Mouse (Mus musculus): ENCODE data around the gene Acss1.

Acss1 gene

GRCm38 (mm10) chr2:150643166-150643565 lies 25.1 kb downstream of the Acss1 start:
- DNase-seq (ENCODE audit: low spot score in 2 of 2), result no peak

DNA sequence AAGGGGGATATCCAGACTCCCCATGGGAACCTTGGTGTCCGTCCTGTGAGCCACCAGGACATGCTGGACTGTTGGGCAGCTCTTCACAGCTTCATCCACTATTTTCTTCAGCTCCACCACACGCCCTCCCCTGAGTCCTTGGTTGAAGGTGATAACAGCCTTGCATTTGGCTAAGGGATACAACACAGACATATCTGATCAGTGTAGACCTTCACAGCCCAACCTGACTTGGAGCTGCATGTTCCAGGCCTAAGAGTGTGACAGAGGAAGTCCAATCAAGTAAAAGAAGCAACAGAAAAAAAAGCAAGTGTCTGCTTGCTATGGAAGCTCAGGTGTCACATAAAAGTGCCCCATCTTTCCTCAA lies 29.9 kb downstream of the Acss1 start:
- DNase-seq (ENCODE audit: low spot score in 2 of 2), result no peak

DNA sequence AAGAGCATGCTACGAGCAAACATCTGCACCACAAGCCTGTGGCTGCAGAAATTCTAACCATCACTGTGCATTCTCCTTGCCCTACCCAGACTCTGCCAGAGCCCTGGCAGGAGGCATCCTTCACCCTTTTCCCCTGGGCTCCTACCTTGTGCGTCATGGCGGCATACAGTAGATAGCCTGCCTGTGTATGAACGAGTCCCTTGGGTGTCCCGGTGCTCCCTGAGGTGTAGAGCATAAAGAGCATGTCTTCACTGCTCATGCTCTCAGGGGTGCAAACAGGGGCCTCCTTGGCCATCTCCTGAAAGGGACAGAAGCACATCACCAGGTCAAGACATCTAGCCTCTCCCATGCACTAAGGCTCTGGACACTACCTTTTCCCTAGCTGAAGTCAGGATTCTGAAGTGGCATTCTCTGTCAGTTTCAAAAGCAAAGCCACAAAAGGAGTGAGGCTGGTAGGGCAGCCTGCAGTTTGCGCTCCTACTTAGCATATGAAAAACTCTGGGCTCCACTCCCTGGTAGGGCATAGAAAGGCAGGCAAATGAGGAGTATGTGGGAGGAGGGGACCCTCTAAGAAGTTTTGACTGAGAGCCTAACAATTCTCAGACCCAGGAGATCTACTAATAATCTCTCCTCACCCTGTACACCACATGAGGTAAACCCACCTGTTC lies 30.5 kb downstream of the Acss1 start:
- DNase-seq (ENCODE audit: low spot score in 2 of 2), result no peak

- DNase-seq (ENCODE audit: low spot score in 2 of 2), result no peak
Observed at GRCm38 (mm10) chr2:150635877-150636446, 32.3 kb downstream of the Acss1 start.

GRCm38 (mm10) chr2:150629255-150629654 lies 39.0 kb downstream of the Acss1 start:
- DNase-seq (ENCODE audit: low spot score in 2 of 2), result no peak

DNA sequence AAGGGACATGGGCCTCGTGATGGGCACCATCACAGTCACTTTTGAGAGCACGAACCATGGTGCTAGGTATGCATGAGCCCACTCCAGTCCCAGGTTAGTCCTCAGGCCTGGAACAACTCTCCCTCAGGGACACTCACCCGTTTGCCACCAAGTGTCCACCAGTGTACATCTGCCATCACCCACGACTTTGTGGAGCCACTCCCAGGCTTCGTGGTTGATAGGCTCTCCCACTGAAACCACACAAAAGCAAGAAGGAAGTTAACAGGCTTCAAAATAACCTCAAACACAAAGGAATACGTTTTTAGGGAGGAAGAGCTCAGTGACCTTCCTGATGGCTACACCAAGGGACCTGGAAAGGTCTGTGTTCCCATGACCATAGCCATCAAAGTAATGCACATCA lies 41.2 kb downstream of the Acss1 start:
- DNase-seq (ENCODE audit: low spot score in 2 of 2), result no peak

GRCm38 (mm10) chr2:150624926-150625325 lies 43.4 kb downstream of the Acss1 start:
- DNase-seq (ENCODE audit: low spot score in 2 of 2), result no peak

DNA sequence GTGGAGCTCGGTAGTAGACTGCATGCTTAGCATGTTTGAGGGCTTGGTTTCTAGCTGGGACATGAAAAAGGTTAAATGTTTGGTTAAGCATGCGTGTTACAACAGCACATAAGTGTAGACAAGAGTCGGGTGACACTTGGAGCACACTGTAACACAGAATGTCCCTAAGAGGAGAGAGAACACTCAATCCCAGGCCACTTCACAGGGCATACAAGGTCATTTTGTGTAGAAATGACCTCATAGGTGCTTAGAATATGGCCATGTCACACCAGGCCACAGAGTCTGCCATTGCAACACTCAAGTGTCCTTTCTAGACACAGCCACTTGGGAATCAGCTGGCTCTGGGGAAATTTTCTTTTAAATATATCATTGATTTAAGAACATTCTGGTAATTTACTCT lies 44.3 kb downstream of the Acss1 start:
- no peak for DNase-seq (ENCODE audit: low spot score in 2 of 2)

GRCm38 (mm10) chr2:150621698-150622097 lies 46.6 kb downstream of the Acss1 start:
- DNase-seq (ENCODE audit: low spot score in 2 of 2), result no peak

GRCm38 (mm10) chr2:150610097-150610496 lies 58.2 kb downstream of the Acss1 start:
- no peak for DNase-seq (ENCODE audit: low spot score in 2 of 2)

GRCm38 (mm10) chr2:150608872-150609560 lies 59.3 kb downstream of the Acss1 start:
- DNase-seq (ENCODE audit: low spot score in 2 of 2), result peak in 1 of 2 experiments; percentile 62

DNA sequence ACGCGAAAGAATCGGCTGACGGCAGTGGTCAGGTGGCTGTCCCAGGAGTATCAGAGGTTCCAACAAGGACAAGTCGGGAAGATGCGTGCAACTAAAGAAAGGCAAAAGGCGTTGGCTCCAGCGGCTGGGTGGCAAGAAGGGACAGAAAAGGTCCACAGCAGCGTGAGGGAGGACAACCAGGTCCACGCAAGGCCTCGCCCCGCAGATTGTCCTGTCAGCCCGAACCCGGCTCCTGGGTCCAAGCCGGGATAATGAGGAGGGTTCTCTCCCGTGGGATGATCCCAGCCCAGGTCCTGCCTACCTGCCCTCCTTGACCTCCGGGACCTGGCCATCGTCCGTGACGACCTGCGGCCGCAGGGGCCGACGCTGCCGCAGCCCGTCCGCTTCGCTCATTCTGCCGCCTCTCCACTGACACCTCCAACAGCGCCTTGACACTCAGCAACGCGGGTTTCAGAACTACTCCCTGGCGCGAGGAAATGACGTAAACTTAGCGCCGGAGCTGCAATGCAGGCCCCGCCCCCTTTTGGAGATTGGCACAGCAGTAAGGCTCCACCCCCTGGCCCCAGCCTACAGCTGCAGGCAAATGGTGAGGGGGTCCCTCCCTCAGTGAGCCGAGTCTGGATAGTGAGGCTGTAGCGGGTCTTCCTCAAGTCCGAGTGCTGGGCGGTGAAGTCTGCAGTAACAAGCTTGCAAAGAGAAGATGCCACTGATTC lies 60.1 kb downstream of the Acss1 start, which contains the start of gene Apmap:
Gene Apmap (minus strand): TSS at position 481 of the 713 bp plus-strand sequence.
- DNase-seq (ENCODE audit: low spot score in 2 of 2), result peak; percentile 94 to 96

DNA sequence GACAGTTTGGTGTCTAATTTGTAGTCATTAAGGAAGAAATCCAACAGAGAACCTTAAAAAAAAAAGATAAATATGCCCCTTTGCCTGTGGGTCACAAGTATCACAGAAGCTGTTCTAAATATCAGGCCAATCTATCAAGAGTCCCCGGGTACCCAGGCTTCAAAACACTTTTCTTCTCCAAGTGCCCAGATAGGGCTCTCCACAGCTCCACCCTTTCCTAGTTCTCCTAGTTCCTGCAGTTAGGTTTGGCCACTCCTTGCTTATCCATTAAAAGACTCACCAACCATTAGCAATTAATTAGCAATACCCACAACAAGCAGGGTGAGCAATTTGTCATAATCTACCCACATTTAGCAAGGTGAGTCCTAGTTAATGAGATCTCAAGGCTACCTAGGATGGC lies 61.2 kb downstream of the Acss1 start:
- DNase-seq (ENCODE audit: low spot score in 2 of 2), result no peak

DNA sequence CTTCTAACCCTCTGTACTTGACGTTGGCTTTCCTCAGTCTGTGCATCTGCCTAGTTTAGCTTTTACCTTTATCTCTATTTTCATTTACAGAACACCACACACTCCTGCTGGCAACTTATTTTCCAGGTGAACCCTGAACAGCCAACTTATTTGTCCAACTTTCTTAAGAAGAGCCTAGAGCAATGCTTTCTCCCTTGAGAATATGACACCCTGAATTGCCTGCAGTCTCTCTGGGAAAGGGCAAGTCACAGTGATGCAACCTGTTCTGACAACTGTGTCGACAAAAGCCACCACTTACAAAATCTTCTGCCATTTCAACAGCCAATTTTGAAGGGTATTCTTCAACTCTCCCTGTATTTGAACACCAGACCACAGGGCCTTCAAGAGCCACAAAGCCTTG lies 63.5 kb downstream of the Acss1 start:
- no peak for DNase-seq (ENCODE audit: low spot score in 2 of 2)

GRCm38 (mm10) chr2:150602166-150602565 lies 66.1 kb downstream of the Acss1 start:
- DNase-seq (ENCODE audit: low spot score in 2 of 2), result no peak

GRCm38 (mm10) chr2:150600263-150600662 lies 68.0 kb downstream of the Acss1 start:
- no peak for DNase-seq (ENCODE audit: low spot score in 2 of 2)

GRCm38 (mm10) chr2:150595411-150596190 lies 72.7 kb downstream of the Acss1 start:
- DNase-seq (ENCODE audit: low spot score in 2 of 2), result no peak

- DNase-seq (ENCODE audit: low spot score in 2 of 2), result no peak
Observed at GRCm38 (mm10) chr2:150589076-150589475, 79.2 kb downstream of the Acss1 start.

- DNase-seq (ENCODE audit: low spot score in 2 of 2), result no peak
Observed at GRCm38 (mm10) chr2:150579628-150580027, 88.7 kb downstream of the Acss1 start.

DNA sequence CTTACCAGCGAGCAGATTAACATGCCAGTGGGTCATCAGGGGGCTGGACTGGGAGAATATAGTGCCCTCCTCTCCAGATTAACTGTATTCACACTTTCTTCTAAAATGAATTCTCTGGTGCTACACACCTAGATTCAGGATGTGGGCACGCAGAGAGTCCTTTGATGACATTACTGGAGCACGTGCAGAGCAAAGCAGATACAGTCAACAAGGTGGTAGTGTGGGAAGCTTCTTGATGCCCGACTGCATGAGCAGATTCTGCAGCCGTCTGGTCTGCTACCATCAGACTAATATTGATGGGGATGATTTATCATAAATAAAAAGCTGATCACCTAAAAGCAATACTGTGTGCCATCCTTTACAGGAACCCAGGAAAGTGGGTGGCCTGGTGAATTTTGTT lies 89.7 kb downstream of the Acss1 start:
- DNase-seq (ENCODE audit: low spot score in 2 of 2), result no peak

- no peak for DNase-seq (ENCODE audit: low spot score in 2 of 2)
Observed at GRCm38 (mm10) chr2:150576256-150576655, 92.0 kb downstream of the Acss1 start.

DNA sequence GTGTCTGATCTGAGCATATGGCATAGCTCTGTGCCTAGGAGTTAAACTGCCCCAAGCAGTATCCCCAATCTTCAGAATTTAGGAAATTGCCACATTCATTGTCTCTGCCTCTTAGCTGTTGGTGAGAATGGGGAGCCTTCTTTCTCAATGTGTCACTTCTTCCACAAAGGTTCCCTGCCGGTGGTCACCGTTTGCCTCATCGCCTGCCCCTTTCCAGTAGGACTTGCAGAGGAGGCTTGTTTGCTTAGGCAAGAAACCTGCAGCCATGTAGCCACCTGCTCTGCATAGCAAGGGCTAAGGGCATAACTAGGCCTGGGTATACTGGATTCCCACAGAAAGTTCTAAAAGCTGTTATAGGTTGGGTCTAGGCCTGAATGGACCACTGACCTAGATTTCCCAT lies 95.8 kb downstream of the Acss1 start:
- no peak for DNase-seq (ENCODE audit: low spot score in 2 of 2)

Measured in frontal cortex, postnatal 14 days (tissue).